Mouse (Mus musculus) CH12.LX (cell line): ENCODE measurements at regions not wholly inside any gene's neighbourhood (a gene's known extent, or its start where the extent isn't known, plus 50 kb on each side); places are given as distances from the start of the nearest gene placed in this dataset.

Source experiments
- DNase-seq: peaks from one replicate; pipeline ENCODE4 v3.0.0-alpha.2; 2013; ENCODE audit errors: extremely low read depth
- H3K27ac ChIP-seq: 2 replicates; pipeline ENCODE4 v1.5.1; 2012; ENCODE audit warnings: low read depth, mild to moderate bottlenecking, control low read depth, moderate library complexity; ENCODE audit not compliant: insufficient read depth
- H3K27me3 ChIP-seq: replicated peaks from 2 replicates; pipeline ENCODE3; 2012; ENCODE audit warnings: inconsistent platforms
- H3K36me3 ChIP-seq, 2 experiments: replicated peaks in 1 of 2; 2 replicates each; pipeline versions ENCODE3 to v1.6.1; 2012; ENCODE audit warnings: inconsistent platforms in 1 of 2, low read length in 1 of 2, mild to moderate bottlenecking in 1 of 2, mixed read lengths in 1 of 2, moderate library complexity in 1 of 2; ENCODE audit not compliant: control insufficient read depth in 1 of 2, insufficient read depth in 1 of 2
- H3K4me1 ChIP-seq, 2 experiments: 2 replicates each; pipeline ENCODE4 v1.6.1; 2012; ENCODE audit warnings: inconsistent platforms in 1 of 2, moderate library complexity in 1 of 2; ENCODE audit not compliant: insufficient read depth in 2 of 2, control insufficient read depth in 1 of 2
- H3K4me2 ChIP-seq: 2 replicates; pipeline ENCODE4 v1.6.1; 2012; ENCODE audit warnings: low read depth, mild to moderate bottlenecking, control low read depth; ENCODE audit not compliant: poor library complexity, insufficient read depth, severe bottlenecking
- H3K4me3 ChIP-seq, 3 experiments: fragments of 150-350 bp in 1 of 3; sonication (generic) in 1 of 3; replicated peaks in 1 of 3; 2 replicates each; pipeline versions ENCODE3 to v1.5.1; 2011 to 2012; ENCODE audit warnings: low read depth in 2 of 3, low read length in 2 of 3, mild to moderate bottlenecking in 2 of 3, moderate library complexity in 2 of 3, control low read depth in 1 of 3, improper control_type of control experiment in 1 of 3, inconsistent platforms in 1 of 3, mixed read lengths in 1 of 3; ENCODE audit not compliant: poor library complexity in 1 of 3
- H3K79me2 ChIP-seq: replicated peaks from 2 replicates; pipeline ENCODE4 v1.6.1; 2012; ENCODE audit warnings: mild to moderate bottlenecking, moderate library complexity; ENCODE audit not compliant: control insufficient read depth, poor library complexity, insufficient read depth, severe bottlenecking; ENCODE audit errors: extremely low read depth
- H3K9ac ChIP-seq: 2 replicates; pipeline ENCODE4 v1.6.1; 2012; ENCODE audit warnings: low read depth, mild to moderate bottlenecking, control low read depth, moderate library complexity; ENCODE audit not compliant: insufficient read depth
- H3K9me3 ChIP-seq: replicated peaks from 2 replicates; pipeline ENCODE3; 2012; ENCODE audit warnings: low read length, inconsistent platforms, mixed read lengths
- E2F4 ChIP-seq: IDR thresholded peaks from 2 replicates; pipeline ENCODE4 v1.6.1; 2011; ENCODE audit warnings: low read depth, low read length, improper control_type of control experiment; ENCODE audit not compliant: insufficient replicate concordance
- EP300 ChIP-seq: IDR thresholded peaks from 2 replicates; pipeline ENCODE4 v1.6.1; 2011; ENCODE audit warnings: low read length, improper control_type of control experiment
- GABPA ChIP-seq: IDR thresholded peaks from 2 replicates; pipeline ENCODE4 v1.6.1; 2012; ENCODE audit warnings: low read depth, low read length, improper control_type of control experiment, inconsistent platforms; ENCODE audit not compliant: insufficient replicate concordance
- IRF4 ChIP-seq: IDR thresholded peaks from 2 replicates; pipeline ENCODE4 v1.6.1; 2014; ENCODE audit warnings: low read depth, mild to moderate bottlenecking, inconsistent platforms, low read length, improper control_type of control experiment
- MAFK ChIP-seq: IDR thresholded peaks from 2 replicates; pipeline ENCODE4 v1.6.1; 2011; ENCODE audit warnings: low read length, improper control_type of control experiment; ENCODE audit not compliant: insufficient replicate concordance
- MAZ ChIP-seq: IDR thresholded peaks from 2 replicates; pipeline ENCODE4 v1.6.1; 2012; ENCODE audit warnings: low read depth, mild to moderate bottlenecking, inconsistent platforms, low read length, improper control_type of control experiment, moderate library complexity
- MEF2A ChIP-seq: IDR thresholded peaks from 2 replicates; pipeline ENCODE4 v1.6.1; 2014; ENCODE audit warnings: low read depth, mild to moderate bottlenecking, inconsistent platforms, low read length, improper control_type of control experiment, borderline replicate concordance
- MYC ChIP-seq: IDR thresholded peaks from 2 replicates; pipeline ENCODE4 v1.6.1; 2011; ENCODE audit warnings: low read depth, mild to moderate bottlenecking, improper control_type of control experiment, low read length
- NELFE ChIP-seq: IDR thresholded peaks from 2 replicates; pipeline ENCODE4 v1.6.1; 2011; ENCODE audit warnings: low read depth, low read length, improper control_type of control experiment
- PAX5 ChIP-seq: IDR thresholded peaks from 2 replicates; pipeline ENCODE4 v1.6.1; 2012; ENCODE audit warnings: low read length, inconsistent platforms, mixed read lengths
- POLR2AphosphoS2 ChIP-seq: IDR thresholded peaks from 2 replicates; pipeline ENCODE4 v1.6.1; 2011; ENCODE audit warnings: low read depth, low read length, improper control_type of control experiment
- RAD21 ChIP-seq: IDR thresholded peaks from 2 replicates; pipeline ENCODE4 v1.6.1; 2011; ENCODE audit warnings: low read depth, mild to moderate bottlenecking, low read length, improper control_type of control experiment, moderate library complexity
- SIN3A ChIP-seq: IDR thresholded peaks from 2 replicates; pipeline ENCODE4 v1.6.1; 2012; ENCODE audit warnings: low read length, improper control_type of control experiment, inconsistent platforms
- SMC3 ChIP-seq: IDR thresholded peaks from 2 replicates; pipeline ENCODE4 v1.6.1; 2011; ENCODE audit warnings: low read depth, low read length, improper control_type of control experiment
- TBP ChIP-seq: conservative IDR thresholded peaks from 2 replicates; pipeline ENCODE4 v1.6.1; 2011; ENCODE audit warnings: low read depth, low read length, improper control_type of control experiment
- USF1 ChIP-seq: IDR thresholded peaks from 2 replicates; pipeline ENCODE4 v1.6.1; 2014; ENCODE audit warnings: low read depth, mild to moderate bottlenecking, inconsistent platforms, low read length, improper control_type of control experiment
- ZC3H11A ChIP-seq: IDR thresholded peaks from 2 replicates; pipeline ENCODE4 v1.6.1; 2012; ENCODE audit warnings: low read depth, mild to moderate bottlenecking, inconsistent platforms, low read length, improper control_type of control experiment
- ZKSCAN1 ChIP-seq: IDR thresholded peaks from 2 replicates; pipeline ENCODE4 v1.6.1; 2012; ENCODE audit warnings: low read depth, inconsistent platforms, low read length, improper control_type of control experiment, borderline replicate concordance
- ZMIZ1 ChIP-seq: IDR thresholded peaks from 2 replicates; pipeline ENCODE4 v1.6.1; 2012; ENCODE audit warnings: low read depth, mild to moderate bottlenecking, inconsistent platforms, low read length, improper control_type of control experiment
- ZNF384 ChIP-seq: IDR thresholded peaks from 2 replicates; pipeline ENCODE4 v1.6.1; 2012; ENCODE audit warnings: low read depth, low read length, improper control_type of control experiment, inconsistent platforms
- dilution Hi-C: fragments of 300-500 bp; cut with MboI; formaldehyde crosslinking; loops from 2 replicates; pipeline ENCODE4 v1.14.3; 2020; ENCODE audit warnings: low sequenced_read_pairs; ENCODE audit not compliant: extremely low pct_unique_long_range_greater_than_20kb, extremely low pct_ligation_motif_present
- in situ Hi-C: fragments of 300-500 bp; cut with MboI; formaldehyde crosslinking; loops from 3 replicates; pipeline ENCODE4 v1.14.3; 2019; ENCODE audit warnings: low sequenced_read_pairs, low pct_ligation_motif_present, low pct_unique_long_range_greater_than_20kb, mixed read lengths

- no peak overlapping the region for H3K4me2 ChIP-seq
- H3K27ac ChIP-seq = no peak overlapping the region
- no peak overlapping the region for H3K4me3 ChIP-seq
- in situ Hi-C loops = no loop called here
- peaks cover 0 to 4% of the 10 kb centered on the region in 2 experiments; a peak in 1 of 4 replicates for H3K4me1 ChIP-seq
- no peaks in the 10 kb centered on the region for H3K27me3 ChIP-seq
- TF ChIP-seq USF1 (no peak), POLR2AphosphoS2 (no peak), MEF2A (no peak)
- TF ChIP-seq, all 38 proteins: peak for 0
- no peak overlapping the region for H3K9ac ChIP-seq
- no peaks in the 10 kb centered on the region for H3K79me2 ChIP-seq
- no peak for DNase-seq
- H3K9me3 ChIP-seq = peaks cover 13% of the 10 kb centered on the region
- dilution Hi-C loops = no loop called here
- H3K36me3 ChIP-seq = no peaks in the 10 kb centered on the region
These were observed 134.8 kb upstream of the Ctnnb1 start for GRCm38 (mm10) chr9:120794210-120794609.

DNA sequence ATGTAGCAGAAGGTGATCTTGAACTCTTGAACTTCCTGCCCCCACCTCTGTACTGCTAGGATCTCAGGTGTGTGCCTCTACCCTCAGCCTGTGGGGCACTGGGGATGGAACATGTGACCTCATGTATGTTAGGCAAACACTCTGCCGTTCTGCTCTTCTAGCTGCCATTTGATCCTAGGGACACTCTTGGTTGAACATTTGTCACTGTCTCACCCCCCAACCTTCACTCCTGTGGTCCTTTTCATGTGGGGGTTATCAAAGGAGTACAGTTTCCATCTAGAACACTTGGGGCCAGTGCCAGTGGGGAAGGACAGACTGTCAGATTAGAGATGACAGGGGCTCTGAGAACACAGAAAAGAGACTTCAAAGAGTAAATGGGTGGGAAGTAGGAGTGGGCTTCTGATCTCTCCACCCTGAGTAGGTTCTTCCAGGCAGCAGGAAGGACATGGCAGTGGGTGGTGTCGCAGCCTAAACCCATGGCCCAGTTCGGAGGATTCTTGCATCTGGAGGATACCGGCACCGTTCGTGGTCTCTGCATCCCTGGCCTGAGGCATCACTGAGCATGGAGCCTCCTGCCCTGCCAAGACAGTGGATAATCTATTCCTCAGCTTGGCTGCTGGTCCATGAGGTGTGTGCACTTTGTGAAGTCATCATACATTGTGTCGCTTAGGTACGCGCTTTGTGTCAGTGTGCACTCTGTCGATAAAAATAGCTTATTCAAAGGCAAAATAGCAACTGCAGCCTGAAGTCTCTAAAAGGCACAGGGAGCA is 132.7 kb upstream of the Ctnnb1 start:
- peaks cover 16% of the 10 kb centered on the region for H3K9me3 ChIP-seq
- in situ Hi-C loops = no loop called here
- DNase-seq = no peak
- no peak overlapping the region for H3K4me3 ChIP-seq
- H3K4me2 ChIP-seq = no peak overlapping the region
- no peak overlapping the region for H3K27ac ChIP-seq
- no peaks in the 10 kb centered on the region for H3K27me3 ChIP-seq
- no peak overlapping the region for H3K9ac ChIP-seq
- no peaks in the 10 kb centered on the region for H3K79me2 ChIP-seq
- dilution Hi-C loops = no loop called here
- TF ChIP-seq SIN3A (no peak), MAZ (no peak), RAD21 (no peak), PAX5 (no peak), ZKSCAN1 (no peak), MYC (no peak), MAFK (no peak), EP300 (no peak), ZMIZ1 (no peak), SMC3 (no peak), TBP (no peak), NELFE (no peak), E2F4 (no peak), MEF2A (no peak), GABPA (no peak), ZC3H11A (no peak), IRF4 (no peak), ZNF384 (no peak)
- TF ChIP-seq, all 38 proteins: peak for 0
- H3K36me3 ChIP-seq = no peaks in the 10 kb centered on the region
- H3K4me1 ChIP-seq = peaks cover 0 to 4% of the 10 kb centered on the region in 2 experiments; a peak in 1 of 4 replicates
